Mouse (Mus musculus): ENCODE measurements around the gene Adamts5.

The Adamts5 gene

DNA sequence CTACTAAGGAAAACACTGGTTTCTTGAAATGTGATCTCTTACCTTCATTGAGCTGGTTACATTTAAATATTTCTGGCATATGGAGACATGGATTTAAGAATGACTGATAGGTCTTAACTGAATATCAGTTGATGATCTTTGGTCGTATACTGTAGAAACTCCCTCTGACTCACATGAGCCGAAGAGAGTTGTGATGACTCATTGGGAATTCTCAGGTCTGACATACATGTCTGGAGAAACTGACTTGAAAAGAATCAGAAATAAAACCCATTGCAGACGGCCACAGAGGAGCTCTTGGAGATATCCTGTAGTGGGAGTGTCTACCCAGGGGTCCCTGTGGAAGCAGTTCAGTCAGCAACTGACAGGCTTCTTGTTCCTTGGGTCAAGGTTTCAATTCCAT lies 74.6 kb downstream of the Adamts5 start:
- in situ Hi-C loops (cut with MboI; ENCODE audit: unreplicated experiment in 2 of 2), result no loop called here

DNA sequence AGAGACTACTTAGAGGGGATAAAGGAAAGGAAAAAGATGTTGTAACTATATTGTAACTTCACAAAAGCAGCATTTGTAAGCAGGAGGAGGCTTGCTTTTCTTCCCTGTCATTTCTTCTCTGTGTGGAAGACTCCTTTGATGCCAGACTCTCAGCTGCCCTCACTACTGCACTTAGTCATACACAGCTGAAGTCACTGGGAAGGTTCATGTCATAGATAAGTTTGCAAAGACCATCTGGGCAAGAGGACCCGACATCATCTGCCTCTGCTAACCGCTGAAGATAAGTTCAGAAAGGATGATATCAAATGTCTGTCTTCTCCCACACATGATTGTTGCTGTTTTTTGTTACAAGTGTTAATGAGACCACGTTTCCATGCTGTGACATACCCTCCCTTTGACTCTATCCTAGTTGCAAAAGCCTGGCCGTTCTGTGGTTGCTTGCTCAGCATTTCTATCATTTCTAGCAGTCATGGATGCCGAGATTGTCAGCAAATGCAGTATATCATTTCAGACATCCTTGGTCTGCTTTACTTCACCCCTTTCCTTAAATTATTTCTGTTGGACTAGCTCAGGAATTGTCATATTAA lies 79.2 kb downstream of the Adamts5 start:
- in situ Hi-C loops (cut with MboI; ENCODE audit: unreplicated experiment in 2 of 2), result loop anchor here (25.0 kb wide), 2 partner anchors 1690 to 1940 kb away; no protein-coding TSS in a partner anchor

DNA sequence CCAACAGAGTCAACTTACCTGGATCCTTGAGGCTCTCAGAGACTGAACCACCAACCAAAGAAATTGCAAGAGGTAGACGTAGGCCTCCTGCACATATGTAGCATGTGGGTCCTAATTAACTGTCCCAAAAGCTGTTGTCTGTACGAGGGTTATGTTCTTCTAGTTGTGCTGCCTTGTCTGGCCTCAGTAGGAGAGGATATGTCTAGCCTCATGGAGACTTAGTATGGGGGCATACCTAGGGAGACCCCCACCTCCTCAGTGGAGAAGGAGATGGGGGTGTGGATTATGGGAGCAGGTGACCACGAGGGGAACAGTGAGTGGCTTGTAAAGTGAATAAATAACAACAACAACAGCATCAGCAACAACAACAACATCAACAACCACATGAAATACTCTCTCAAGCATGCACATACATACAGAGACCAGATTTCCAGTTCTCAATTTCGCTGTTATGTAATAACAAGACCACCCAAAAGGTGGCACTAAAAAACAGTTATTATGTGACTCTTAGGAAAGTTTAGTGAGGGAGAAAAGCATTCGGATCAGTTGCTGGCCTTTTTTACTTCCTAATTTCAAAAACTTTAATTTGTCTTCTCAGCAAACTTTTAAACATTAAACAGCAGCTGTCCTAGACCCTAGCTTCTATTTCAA lies 81.7 kb downstream of the Adamts5 start:
- in situ Hi-C loops (cut with MboI; ENCODE audit: unreplicated experiment in 2 of 2), result loop anchor here (25.0 kb wide), 2 partner anchors 1692 to 1942 kb away; no protein-coding TSS in a partner anchor

DNA sequence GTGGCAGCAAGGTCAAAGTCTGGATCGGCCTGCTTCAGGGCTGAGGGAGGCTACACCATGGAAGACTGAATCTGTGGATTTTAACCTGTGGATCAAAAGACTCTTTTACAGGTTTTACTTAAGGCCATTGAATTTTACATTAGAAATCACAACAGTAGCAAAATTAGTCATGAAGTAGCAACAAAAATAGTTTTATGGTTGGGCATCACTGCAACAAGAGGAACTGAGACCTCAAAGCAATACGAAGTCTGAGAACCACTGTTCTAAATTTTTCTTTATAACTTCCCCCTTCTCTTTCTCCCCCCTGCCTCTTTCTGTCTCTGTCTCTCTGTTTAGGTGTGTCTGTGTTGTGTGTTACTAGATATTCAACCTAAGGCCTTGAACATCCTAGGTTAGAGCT lies 87.5 kb downstream of the Adamts5 start:
- in situ Hi-C loops (cut with MboI; ENCODE audit: unreplicated experiment in 2 of 2), result loop anchor here (25.0 kb wide), 2 partner anchors 1698 to 1948 kb away; no protein-coding TSS in a partner anchor

DNA sequence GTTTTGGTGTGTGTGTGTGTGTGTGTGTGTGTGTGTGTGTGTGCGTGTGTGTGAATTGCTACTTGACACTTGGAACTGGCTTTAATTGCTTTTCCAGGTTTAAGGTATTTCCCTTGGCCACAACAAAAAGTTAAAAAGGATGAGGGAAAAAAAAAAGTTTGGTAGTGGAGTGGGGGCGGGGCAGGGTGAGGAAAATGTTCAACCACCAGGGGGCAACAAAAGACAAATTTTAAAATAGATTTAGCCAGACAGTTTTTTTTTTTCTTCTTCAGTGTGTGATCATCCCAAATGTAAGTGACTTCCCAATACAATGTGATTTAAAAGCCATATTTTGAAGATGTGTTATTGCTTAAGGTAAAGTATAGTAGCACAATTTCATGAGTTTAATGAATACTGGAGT lies 94.0 kb downstream of the Adamts5 start:
- in situ Hi-C loops (cut with MboI; ENCODE audit: unreplicated experiment in 2 of 2), result loop anchor here (5.0 to 25.0 kb wide), 9 partner anchors 837 to 1955 kb away; no protein-coding TSS in a partner anchor

DNA sequence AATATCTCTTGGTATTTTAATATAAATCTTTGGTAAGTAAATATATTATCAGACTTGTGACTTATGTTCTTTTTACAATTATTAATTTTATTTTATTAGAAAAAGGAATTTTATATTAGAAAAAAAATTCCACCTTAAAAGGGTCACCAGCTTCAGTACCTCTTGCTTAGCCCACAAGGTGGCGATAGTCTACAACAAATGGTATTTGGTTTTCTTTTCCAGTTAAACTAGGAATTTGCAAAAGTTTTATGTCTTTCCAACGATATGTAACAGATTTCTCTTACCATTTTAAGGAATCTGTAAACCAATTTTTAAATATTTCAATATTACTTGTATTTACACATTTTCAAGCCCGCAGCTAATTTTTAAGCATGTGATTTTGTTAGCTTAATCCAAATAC lies 94.6 kb downstream of the Adamts5 start:
- in situ Hi-C loops (cut with MboI; ENCODE audit: unreplicated experiment in 2 of 2), result loop anchor here (5.0 to 25.0 kb wide), 9 partner anchors 838 to 1955 kb away; no protein-coding TSS in a partner anchor

Measured in v-Abl transformed pro-B cells (cell line).